Mouse (Mus musculus): ENCODE results near the gene Egf.
A peak's percentile ranks its signal among the peaks of the same experiment; 100 is the strongest.
"Not testable (repeated sequence)": the region's sequence is repeated elsewhere in the genome, so short reads cannot be mapped to it uniquely, and the experiment has no call there.

The Egf gene

GRCm38 (mm10) chr3:129754650-129755604, at the start of gene Egf:
Gene Egf (minus strand): TSS chr3:129755316.
- DNase-seq (ENCODE audit: low spot score), result no peak

- no peak for DNase-seq (ENCODE audit: low spot score)
Observed at GRCm38 (mm10) chr3:129803765-129804164, 48.6 kb upstream of the Egf start, which contains the start of gene Lrit3. Gene Lrit3 (minus strand): TSS chr3:129804030.

GRCm38 (mm10) chr3:129799011-129799410, 43.9 kb upstream of the Egf start:
- DNase-seq (ENCODE audit: low spot score), result no peak

GRCm38 (mm10) chr3:129798551-129798950, 43.4 kb upstream of the Egf start:
- no peak for DNase-seq (ENCODE audit: low spot score)

GRCm38 (mm10) chr3:129797341-129797740, 42.2 kb upstream of the Egf start:
- no peak for DNase-seq (ENCODE audit: low spot score)

- DNase-seq (ENCODE audit: low spot score), result no peak
Observed at GRCm38 (mm10) chr3:129793801-129794200, 38.7 kb upstream of the Egf start.

- DNase-seq (ENCODE audit: low spot score), result no peak
Observed at GRCm38 (mm10) chr3:129782746-129783145, 27.6 kb upstream of the Egf start.

- DNase-seq (ENCODE audit: low spot score), result no peak
Observed at GRCm38 (mm10) chr3:129781435-129781834, 26.3 kb upstream of the Egf start.

- no peak for DNase-seq (ENCODE audit: low spot score)
Observed at GRCm38 (mm10) chr3:129771210-129771609, 16.1 kb upstream of the Egf start.

- DNase-seq (ENCODE audit: low spot score), result no peak
Observed at GRCm38 (mm10) chr3:129766971-129767794, 12.1 kb upstream of the Egf start.

- no peak for DNase-seq (ENCODE audit: low spot score)
Observed at GRCm38 (mm10) chr3:129766106-129766505, 11.0 kb upstream of the Egf start.

GRCm38 (mm10) chr3:129757599-129757998, 2.5 kb upstream of the Egf start:
- DNase-seq (ENCODE audit: low spot score), result not testable (repeated sequence)

GRCm38 (mm10) chr3:129744803-129745202, 10.3 kb downstream of the Egf start:
- DNase-seq (ENCODE audit: low spot score), result peak; percentile 14

GRCm38 (mm10) chr3:129742781-129743180, 12.3 kb downstream of the Egf start:
- DNase-seq (ENCODE audit: low spot score), result no peak

GRCm38 (mm10) chr3:129738291-129739183, 16.6 kb downstream of the Egf start:
- DNase-seq (ENCODE audit: low spot score), result no peak

- DNase-seq (ENCODE audit: low spot score), result no peak
Observed at GRCm38 (mm10) chr3:129731636-129732035, 23.5 kb downstream of the Egf start.

GRCm38 (mm10) chr3:129730426-129730825, 24.7 kb downstream of the Egf start:
- no peak for DNase-seq (ENCODE audit: low spot score)

GRCm38 (mm10) chr3:129729916-129730315, 25.2 kb downstream of the Egf start:
- no peak for DNase-seq (ENCODE audit: low spot score)

- DNase-seq (ENCODE audit: low spot score), result no peak
Observed at GRCm38 (mm10) chr3:129725592-129725991, 29.5 kb downstream of the Egf start.

GRCm38 (mm10) chr3:129724961-129725501, 30.1 kb downstream of the Egf start:
- DNase-seq (ENCODE audit: low spot score), result peak; percentile 87

- DNase-seq (ENCODE audit: low spot score), result no peak
Observed at GRCm38 (mm10) chr3:129724505-129724904, 30.6 kb downstream of the Egf start.

All from urinary bladder, postnatal 25 days (tissue).